Mouse (Mus musculus) limb, embryonic 10.5 days (tissue): ENCODE results near the gene Tbc1d8. TPM values are rescaled to one million over a fixed set of nuclear protein-coding genes. Genes with fewer than 3 reads are reported as not detected.

ENCODE experiments used
- DNase-seq: peaks from one replicate; pipeline ENCODE4 v3.0.0-alpha.2; 2017; ENCODE audit warnings: low spot score
- H3K27ac ChIP-seq: fragments of 300-500 bp; sonication (generic); 2 replicates; pipeline ENCODE4 v1.5.1; 2016; ENCODE audit warnings: mild to moderate bottlenecking
- H3K27me3 ChIP-seq: fragments of 300-500 bp; sonication (generic); 2 replicates; pipeline ENCODE4 v1.6.1; 2016; ENCODE audit warnings: low read depth, mild to moderate bottlenecking; ENCODE audit not compliant: poor library complexity, severe bottlenecking
- H3K36me3 ChIP-seq: fragments of 300-500 bp; sonication (generic); 2 replicates; pipeline ENCODE4 v1.6.1; 2016; ENCODE audit warnings: mild to moderate bottlenecking, moderate library complexity
- H3K4me1 ChIP-seq: fragments of 300-500 bp; sonication (generic); 2 replicates; pipeline ENCODE4 v1.6.1; 2016
- H3K4me3 ChIP-seq: fragments of 300-500 bp; sonication (generic); 2 replicates; pipeline ENCODE4 v1.5.1; 2016; ENCODE audit warnings: mild to moderate bottlenecking, moderate library complexity
- H3K9me3 ChIP-seq: fragments of 300-500 bp; sonication (generic); replicated peaks from 2 replicates; pipeline ENCODE4 v1.6.1; 2016; ENCODE audit warnings: mild to moderate bottlenecking
- WGBS: fragments of 180-500 bp; shearing (Covaris S2); methylation state at CpG from one replicate; pipeline ENCODE4 v1.1.7; 2016; 5-methylcytosine and 5-hydroxymethylcytosine counted together
- polyA plus RNA-seq: library from polyadenylated mRNA; unstranded; fragments of >200 nt; fragmentation: Nextera tagmentation; extraction: Ambion mirVana; gene quantifications from 2 replicates; pipeline ENCODE4 v1.2.1, GENCODE M21; 2016

Gene Tbc1d8
- polyA plus RNA-seq, 1 experiment from 2014 or later: 5.1 TPM

- H3K27me3 ChIP-seq: peaks cover 2% of the 10 kb centered on the region; the same call in 1 of the 2 replicates
- H3K9me3 ChIP-seq: no peaks in the 10 kb centered on the region
- no peak overlapping the region for H3K4me3 ChIP-seq
- H3K4me1 ChIP-seq: no peaks in the 10 kb centered on the region
- H3K27ac ChIP-seq: no peak overlapping the region
- 84% methylated on average over 9 of the region's 9 CpGs for WGBS
- H3K36me3 ChIP-seq: no peaks in the 10 kb centered on the region
- DNase-seq: no peak
Measured at GRCm38 (mm10) chr1:39471298-39471902, 7.2 kb downstream of the Tbc1d8 start.

DNA sequence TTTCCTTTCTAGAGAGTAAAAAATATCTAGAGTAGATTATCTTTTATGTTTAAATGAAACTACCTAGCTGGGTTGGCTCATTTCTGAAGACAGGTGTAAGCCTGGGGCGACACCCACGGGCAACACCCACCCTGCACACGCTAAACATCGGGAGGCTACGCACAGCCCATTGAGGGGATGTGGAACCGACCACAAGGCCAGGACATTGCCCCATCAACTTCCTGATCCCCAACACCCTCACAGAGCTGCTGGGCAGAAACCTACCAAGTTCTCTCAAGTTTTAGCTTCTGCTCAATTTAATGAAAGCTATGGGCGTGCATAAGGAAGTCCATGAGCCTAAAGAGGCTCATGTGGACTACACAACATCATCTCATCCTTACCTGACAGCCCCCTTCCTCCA lies 9.6 kb downstream of the Tbc1d8 start:
- 88% methylated on average over 7 of the region's 7 CpGs for WGBS
- H3K27ac ChIP-seq: no peak overlapping the region
- H3K9me3 ChIP-seq: no peaks in the 10 kb centered on the region
- no peaks in the 10 kb centered on the region for H3K27me3 ChIP-seq
- no peak overlapping the region for H3K4me3 ChIP-seq
- H3K4me1 ChIP-seq: no peaks in the 10 kb centered on the region; the same call in 1 of the 2 replicates
- H3K36me3 ChIP-seq: no peaks in the 10 kb centered on the region
- DNase-seq: no peak

- H3K9me3 ChIP-seq: no peaks in the 10 kb centered on the region
- no peaks in the 10 kb centered on the region for H3K36me3 ChIP-seq
- no peaks in the 10 kb centered on the region for H3K27me3 ChIP-seq
- no peak for DNase-seq
- H3K4me3 ChIP-seq: no peak overlapping the region
- H3K4me1 ChIP-seq: no peaks in the 10 kb centered on the region; the same call in 1 of the 2 replicates
- WGBS: 93% methylated on average over 13 of the region's 13 CpGs
- no peak overlapping the region for H3K27ac ChIP-seq
Measured at GRCm38 (mm10) chr1:39466526-39466925, 12.0 kb downstream of the Tbc1d8 start.

- Histone ChIP-seq H3K27me3 (no peaks in the 10 kb centered on the region), H3K9me3 (no peaks in the 10 kb centered on the region), H3K4me1 (no peaks in the 10 kb centered on the region; the same call in 1 of the 2 replicates), H3K4me3 (no peak overlapping the region), H3K27ac (no peak overlapping the region), H3K36me3 (no peaks in the 10 kb centered on the region)
- DNase-seq: no peak
- 95% methylated on average over 3 of the region's 3 CpGs for WGBS
Measured at GRCm38 (mm10) chr1:39464760-39465159, 13.8 kb downstream of the Tbc1d8 start.

DNA sequence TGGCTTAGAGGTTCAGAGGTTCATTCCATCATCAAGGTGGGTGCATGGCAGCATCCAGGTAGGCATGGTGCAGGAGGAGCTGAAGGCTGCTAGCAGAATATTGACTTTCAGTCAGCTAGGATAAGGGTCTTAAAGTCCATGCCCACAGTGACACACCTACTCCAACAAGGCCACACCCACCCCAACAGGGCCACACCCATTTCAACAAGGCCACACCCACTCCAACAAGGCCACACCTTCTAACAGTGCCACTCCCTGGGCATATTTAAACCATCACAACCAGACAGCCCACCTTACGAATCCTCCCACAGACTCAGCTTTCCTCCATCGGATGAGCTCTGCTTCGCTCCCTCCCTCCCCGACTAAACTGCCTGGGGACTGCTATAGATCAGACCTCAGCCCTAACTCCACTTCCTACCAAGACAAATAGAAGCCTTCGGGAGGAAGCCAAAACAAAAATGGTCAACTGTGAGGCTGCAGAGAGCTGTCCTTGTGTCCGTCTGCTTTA lies 15.6 kb downstream of the Tbc1d8 start:
- WGBS: 92% methylated on average over 6 of the region's 6 CpGs
- no peak overlapping the region for H3K27ac ChIP-seq
- H3K4me3 ChIP-seq: no peak overlapping the region
- no peaks in the 10 kb centered on the region; the same call in 1 of the 2 replicates for H3K4me1 ChIP-seq
- no peaks in the 10 kb centered on the region for H3K27me3 ChIP-seq
- no peak for DNase-seq
- H3K36me3 ChIP-seq: no peaks in the 10 kb centered on the region
- no peaks in the 10 kb centered on the region for H3K9me3 ChIP-seq

GRCm38 (mm10) chr1:39462036-39462435 lies 16.5 kb downstream of the Tbc1d8 start:
- H3K36me3 ChIP-seq: no peaks in the 10 kb centered on the region
- H3K27ac ChIP-seq: no peak overlapping the region
- H3K4me1 ChIP-seq: no peaks in the 10 kb centered on the region; the same call in 1 of the 2 replicates
- 91% methylated on average over 13 of the region's 13 CpGs for WGBS
- no peaks in the 10 kb centered on the region for H3K9me3 ChIP-seq
- no peaks in the 10 kb centered on the region for H3K27me3 ChIP-seq
- no peak overlapping the region for H3K4me3 ChIP-seq
- no peak for DNase-seq

- 90% methylated on average over 5 of the region's 5 CpGs for WGBS
- Histone ChIP-seq H3K9me3 (no peaks in the 10 kb centered on the region), H3K4me3 (no peak overlapping the region)
Measured at GRCm38 (mm10) chr1:39460495-39460894, 18.1 kb downstream of the Tbc1d8 start.

GRCm38 (mm10) chr1:39457887-39458874 lies 20.4 kb downstream of the Tbc1d8 start:
- Histone ChIP-seq H3K9me3 (no peaks in the 10 kb centered on the region), H3K36me3 (no peaks in the 10 kb centered on the region), H3K4me3 (no peak overlapping the region), H3K27me3 (no peaks in the 10 kb centered on the region), H3K27ac (no peak overlapping the region), H3K4me1 (peaks cover 3% of the 10 kb centered on the region; the same call in 1 of the 2 replicates)
- WGBS: 91% methylated on average over 13 of the region's 13 CpGs
- no peak for DNase-seq

More at GRCm38 (mm10) chr1:39460495-39460894, 18.1 kb downstream of the Tbc1d8 start:
- Histone ChIP-seq H3K27ac (no peak overlapping the region), H3K36me3 (no peaks in the 10 kb centered on the region), H3K4me1 (no peaks in the 10 kb centered on the region; the same call in 1 of the 2 replicates), H3K27me3 (no peaks in the 10 kb centered on the region)
- no peak for DNase-seq

DNA sequence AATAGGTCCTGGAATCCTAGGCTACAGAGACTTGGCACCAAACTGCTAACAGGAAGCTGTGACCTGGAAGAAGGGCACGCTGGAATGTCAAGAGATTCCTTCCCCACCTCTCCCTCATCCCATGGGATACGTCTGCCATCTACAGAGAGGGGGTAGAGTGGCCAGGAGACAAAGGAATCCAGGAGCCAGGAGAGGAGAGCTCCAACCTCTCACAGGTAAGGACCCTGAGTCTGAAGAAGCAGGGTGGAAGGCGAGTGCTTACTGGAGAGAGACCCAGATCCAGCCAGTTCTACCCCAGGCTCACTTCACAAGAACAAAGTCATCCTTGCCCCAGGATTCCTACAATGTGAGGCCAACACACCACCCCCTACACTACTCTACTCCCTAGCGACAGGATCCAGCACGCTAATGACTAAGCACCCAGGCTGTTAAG lies 22.1 kb downstream of the Tbc1d8 start:
- DNase-seq: no peak
- H3K27me3 ChIP-seq: no peaks in the 10 kb centered on the region
- no peaks in the 10 kb centered on the region for H3K9me3 ChIP-seq
- 69% methylated on average over 5 of the region's 5 CpGs for WGBS
- H3K4me1 ChIP-seq: peaks cover 3% of the 10 kb centered on the region; the same call in 1 of the 2 replicates
- no peak overlapping the region for H3K27ac ChIP-seq
- H3K4me3 ChIP-seq: no peak overlapping the region
- H3K36me3 ChIP-seq: no peaks in the 10 kb centered on the region

DNA sequence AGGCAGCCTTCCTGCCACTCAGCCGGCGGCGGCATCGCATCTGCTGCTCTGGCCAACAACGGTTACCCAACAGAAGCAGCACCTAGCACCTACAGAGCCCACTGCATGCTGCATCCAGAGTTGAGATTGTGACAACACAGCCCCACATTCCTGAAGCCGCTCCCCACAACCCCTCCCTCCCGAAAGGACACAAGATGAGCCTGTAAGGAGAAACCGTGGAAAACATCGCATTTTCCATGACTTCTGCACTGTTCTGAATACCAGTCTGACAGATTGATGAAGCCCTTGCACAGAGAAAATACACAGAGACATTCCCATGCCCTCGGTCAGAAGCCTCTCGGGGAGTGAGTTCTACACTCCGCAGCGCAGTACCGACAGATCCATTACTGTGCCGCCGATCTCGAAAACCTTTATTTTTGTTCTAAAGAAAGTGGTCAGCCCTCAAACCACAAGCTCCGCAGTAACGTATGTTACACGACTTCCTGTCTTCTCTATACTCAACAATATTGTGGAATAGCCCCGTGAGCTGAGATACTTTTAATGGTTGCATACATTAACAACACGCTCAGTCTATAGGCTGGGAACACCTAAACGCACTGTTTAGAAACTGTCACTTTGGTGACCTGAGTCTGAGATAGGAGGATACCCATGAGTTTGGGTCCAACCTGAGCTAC lies 23.1 kb downstream of the Tbc1d8 start:
- WGBS: 88% methylated on average over 23 of the region's 23 CpGs
- H3K27ac ChIP-seq: no peak overlapping the region

DNA sequence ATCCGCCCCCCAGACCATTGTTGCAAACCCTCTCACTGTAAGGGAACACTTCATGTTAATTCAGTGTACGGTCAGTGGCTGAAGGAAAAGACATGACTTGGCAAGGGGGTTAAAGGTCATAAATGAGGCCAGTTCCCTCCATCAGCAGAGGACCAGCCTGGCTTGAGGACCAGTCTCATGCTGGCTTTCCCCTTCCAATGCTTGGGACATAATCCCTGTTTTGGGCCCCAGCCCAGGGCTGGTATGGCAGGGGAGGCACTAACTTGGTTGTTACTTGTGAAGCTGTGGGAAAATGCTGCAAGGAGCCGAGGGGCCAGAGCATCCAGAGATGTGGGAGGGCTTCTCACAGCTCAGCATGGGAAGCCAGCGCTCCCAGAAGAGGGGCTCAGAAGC lies 23.8 kb downstream of the Tbc1d8 start:
- no peak overlapping the region for H3K4me3 ChIP-seq
- H3K9me3 ChIP-seq: no peaks in the 10 kb centered on the region
- H3K36me3 ChIP-seq: no peaks in the 10 kb centered on the region
- H3K27me3 ChIP-seq: no peaks in the 10 kb centered on the region
- WGBS: 73% methylated on average over 4 of the region's 4 CpGs
- H3K4me1 ChIP-seq: peaks cover 17% of the 10 kb centered on the region
- H3K27ac ChIP-seq: no peak overlapping the region
- no peak for DNase-seq

More for the DNA sequence above, 23.1 kb downstream of the Tbc1d8 start:
- Histone ChIP-seq H3K27me3 (no peaks in the 10 kb centered on the region), H3K4me3 (no peak overlapping the region), H3K4me1 (peaks cover 10% of the 10 kb centered on the region), H3K9me3 (no peaks in the 10 kb centered on the region), H3K36me3 (no peaks in the 10 kb centered on the region)
- DNase-seq: no peak

- Histone ChIP-seq H3K27ac (no peak overlapping the region), H3K9me3 (no peaks in the 10 kb centered on the region), H3K4me1 (peaks cover 19% of the 10 kb centered on the region), H3K27me3 (no peaks in the 10 kb centered on the region), H3K36me3 (no peaks in the 10 kb centered on the region), H3K4me3 (no peak overlapping the region)
- WGBS: 83% methylated on average over 9 of the region's 9 CpGs
- DNase-seq: no peak
Measured at GRCm38 (mm10) chr1:39454108-39454782, 24.3 kb downstream of the Tbc1d8 start.
